Mouse (Mus musculus) myocyte (in vitro differentiated cells): Measurements from ENCODE around the gene Gns. TPM values are rescaled to one million over a fixed set of nuclear protein-coding genes. Genes with fewer than 3 reads are reported as not detected.

Experiments
- H3K27me3 ChIP-seq: one replicate; pipeline ENCODE4 v1.6.1; 2011; ENCODE audit not compliant: control insufficient read depth, insufficient read depth, insufficient read length
- H3K36me3 ChIP-seq: one replicate; pipeline ENCODE4 v1.6.1; 2011; ENCODE audit not compliant: control insufficient read depth, insufficient read depth
- H3K4me2 ChIP-seq: one replicate; pipeline ENCODE4 v1.6.1; 2011; ENCODE audit warnings: low read depth, control low read depth
- H3K4me3 ChIP-seq: one replicate; pipeline ENCODE4 v1.5.1; 2011; ENCODE audit warnings: mild to moderate bottlenecking, control low read depth, moderate library complexity
- H3K79me2 ChIP-seq: one replicate; pipeline ENCODE4 v1.6.1; 2011; ENCODE audit not compliant: control insufficient read depth, insufficient read depth
- H3ac ChIP-seq: one replicate; pipeline ENCODE4 v1.6.1; 2011; ENCODE audit not compliant: control insufficient read depth, insufficient read length
- CEBPB ChIP-seq: IDR thresholded peaks from 2 replicates; pipeline ENCODE4 v1.6.1; 2011; ENCODE audit warnings: mild to moderate bottlenecking, moderate library complexity; ENCODE audit not compliant: poor library complexity, insufficient read depth, severe bottlenecking
- E2F4 ChIP-seq: IDR thresholded peaks from one replicate; pipeline ENCODE4 v1.6.1; 2011; ENCODE audit warnings: mild to moderate bottlenecking, control low read depth, moderate library complexity; ENCODE audit not compliant: insufficient read depth
- MAX ChIP-seq: IDR thresholded peaks from one replicate; pipeline ENCODE4 v1.6.1; 2011; ENCODE audit warnings: low read depth, mild to moderate bottlenecking, control low read depth
- MYOD1 ChIP-seq, 3 experiments: IDR thresholded peaks; one replicate each; pipeline ENCODE4 v1.6.1; 2011; ENCODE audit warnings: control low read depth in 2 of 3, low read depth in 2 of 3, mild to moderate bottlenecking in 2 of 3, moderate library complexity in 1 of 3; ENCODE audit not compliant: insufficient read length in 2 of 3, control insufficient read depth in 1 of 3
- MYOG ChIP-seq, 3 experiments: IDR thresholded peaks; one replicate each; pipeline ENCODE4 v1.6.1; 2011; ENCODE audit warnings: control low read depth in 2 of 3, low read depth in 2 of 3, mild to moderate bottlenecking in 2 of 3; ENCODE audit not compliant: insufficient read length in 2 of 3, control insufficient read depth in 1 of 3, insufficient read depth in 1 of 3
- POLR2A ChIP-seq: IDR thresholded peaks from one replicate; pipeline ENCODE4 v1.6.1; 2011; ENCODE audit warnings: low read depth, mild to moderate bottlenecking, control low read depth, moderate library complexity; ENCODE audit not compliant: insufficient read length
- POLR2AphosphoS2 ChIP-seq: IDR thresholded peaks from one replicate; pipeline ENCODE4 v1.6.1; 2011; ENCODE audit warnings: low read depth, control low read depth; ENCODE audit not compliant: insufficient read length
- REST ChIP-seq: IDR thresholded peaks from one replicate; pipeline ENCODE4 v1.6.1; 2011; ENCODE audit warnings: mild to moderate bottlenecking, control low read depth, moderate library complexity; ENCODE audit not compliant: insufficient read depth, insufficient read length
- SRF ChIP-seq: IDR thresholded peaks from one replicate; pipeline ENCODE4 v1.6.1; 2011; ENCODE audit warnings: low read depth; ENCODE audit not compliant: control insufficient read depth, insufficient read length
- TCF12 ChIP-seq: IDR thresholded peaks from one replicate; pipeline ENCODE4 v1.6.1; 2011; ENCODE audit warnings: mild to moderate bottlenecking, control low read depth; ENCODE audit not compliant: poor library complexity, insufficient read depth, severe bottlenecking
- TCF3 ChIP-seq: IDR thresholded peaks from one replicate; pipeline ENCODE4 v1.6.1; 2011; ENCODE audit warnings: low read depth, control low read depth; ENCODE audit not compliant: insufficient read length
- USF1 ChIP-seq: IDR thresholded peaks from one replicate; pipeline ENCODE4 v1.6.1; 2011; ENCODE audit warnings: low read depth, mild to moderate bottlenecking, control low read depth, moderate library complexity
- polyA plus RNA-seq: library from polyadenylated mRNA; unstranded; fragments of >200 nt; fragmentation: generic; extraction: Trizol; gene quantifications from one replicate; pipeline ENCODE4 v1.2.1, GENCODE M21; 2012; ENCODE audit warnings: missing spikeins

Gene Gns
- polyA plus RNA-seq, 1 experiment = 81.4 TPM

GRCm38 (mm10) chr10:121381280-121381679 is 16.4 kb downstream of the Gns start:
- Histone ChIP-seq H3K27me3 (no peaks in the 10 kb centered on the region), H3K79me2 (no peaks in the 10 kb centered on the region)

GRCm38 (mm10) chr10:121384710-121385109 is 19.8 kb downstream of the Gns start:
- H3ac ChIP-seq = no peak overlapping the region
- H3K36me3 ChIP-seq = peaks cover 22% of the 10 kb centered on the region
- no peak overlapping the region for H3K4me2 ChIP-seq
- no peaks in the 10 kb centered on the region for H3K79me2 ChIP-seq
- no peaks in the 10 kb centered on the region for H3K27me3 ChIP-seq
- H3K4me3 ChIP-seq = no peak overlapping the region
- TF ChIP-seq MYOG (IDR thresholded peaks at IDR 0.05; ENCODE audit: control insufficient read depth in 1 of 3, insufficient read depth in 1 of 3, insufficient read length in 2 of 3, low read depth in 2 of 3) (no peak), POLR2A (no peak), POLR2AphosphoS2 (no peak), SRF (no peak), REST (no peak), E2F4 (no peak), MAX (no peak), TCF3 (no peak), TCF12 (no peak), MYOD1 (IDR thresholded peaks at IDR 0.05; ENCODE audit: control insufficient read depth in 1 of 3, insufficient read length in 2 of 3, low read depth in 2 of 3) (no peak), USF1 (no peak), CEBPB (no peak)

More at GRCm38 (mm10) chr10:121381280-121381679, 16.4 kb downstream of the Gns start:
- Histone ChIP-seq H3K4me3 (no peak overlapping the region), H3ac (no peak overlapping the region), H3K36me3 (peaks cover 42% of the 10 kb centered on the region), H3K4me2 (no peak overlapping the region)
- TF ChIP-seq REST (no peak), MYOD1 (IDR thresholded peaks at IDR 0.05; ENCODE audit: control insufficient read depth in 1 of 3, insufficient read length in 2 of 3, low read depth in 2 of 3) (no peak), MYOG (IDR thresholded peaks at IDR 0.05; ENCODE audit: control insufficient read depth in 1 of 3, insufficient read depth in 1 of 3, insufficient read length in 2 of 3, low read depth in 2 of 3) (no peak), USF1 (no peak), POLR2AphosphoS2 (no peak), E2F4 (no peak), TCF12 (no peak), TCF3 (no peak)

DNA sequence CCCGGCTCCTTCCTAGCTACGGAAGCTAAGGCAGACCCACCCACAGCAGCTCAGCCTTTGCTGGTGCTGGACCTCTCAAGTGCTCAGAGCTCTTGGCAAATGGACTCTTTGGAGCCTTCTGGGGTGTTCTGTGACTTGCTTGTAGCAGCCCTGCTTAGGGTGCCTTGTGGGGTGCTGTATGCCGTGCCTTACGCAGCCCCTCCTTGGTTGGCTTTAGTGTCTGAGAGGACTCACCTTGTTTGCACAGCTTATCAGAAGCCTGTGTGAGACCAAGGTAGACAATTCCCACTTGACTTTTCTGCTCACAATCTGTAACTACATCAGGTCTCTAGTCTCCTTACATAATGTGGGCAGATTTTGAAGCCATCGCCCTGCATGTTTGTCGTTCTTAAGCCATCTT is 20.8 kb downstream of the Gns start:
- Histone ChIP-seq H3K27me3 (no peaks in the 10 kb centered on the region), H3K36me3 (peaks cover 14% of the 10 kb centered on the region), H3ac (no peak overlapping the region), H3K4me3 (no peak overlapping the region), H3K79me2 (no peaks in the 10 kb centered on the region), H3K4me2 (peak overlapping the region; percentile 38)
- TF ChIP-seq POLR2A (no peak), CEBPB (no peak), SRF (no peak), MYOD1 (IDR thresholded peaks at IDR 0.05; ENCODE audit: control insufficient read depth in 1 of 3, insufficient read length in 2 of 3, low read depth in 2 of 3) (no peak), TCF12 (no peak), TCF3 (no peak), REST (no peak)

DNA sequence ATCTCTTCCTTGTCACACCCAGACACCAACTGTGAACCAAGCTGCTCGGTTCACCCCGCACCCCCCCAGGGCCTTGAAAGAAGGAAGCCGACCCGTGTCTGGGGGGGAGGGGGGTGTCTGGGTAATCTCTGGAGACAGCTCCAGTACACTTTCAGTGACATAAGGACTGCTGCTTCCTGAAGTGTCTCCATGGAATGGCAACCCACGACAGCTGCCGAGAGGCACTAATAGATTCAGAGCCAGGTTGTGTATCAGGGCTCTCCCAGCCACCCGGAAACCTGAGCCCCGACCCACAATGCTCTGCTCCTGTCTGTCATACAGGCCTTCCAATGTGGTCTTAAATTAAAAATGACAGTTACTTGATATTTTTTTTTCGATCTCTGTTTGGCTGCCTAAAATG is 21.5 kb downstream of the Gns start:
- no peaks in the 10 kb centered on the region for H3K27me3 ChIP-seq

DNA sequence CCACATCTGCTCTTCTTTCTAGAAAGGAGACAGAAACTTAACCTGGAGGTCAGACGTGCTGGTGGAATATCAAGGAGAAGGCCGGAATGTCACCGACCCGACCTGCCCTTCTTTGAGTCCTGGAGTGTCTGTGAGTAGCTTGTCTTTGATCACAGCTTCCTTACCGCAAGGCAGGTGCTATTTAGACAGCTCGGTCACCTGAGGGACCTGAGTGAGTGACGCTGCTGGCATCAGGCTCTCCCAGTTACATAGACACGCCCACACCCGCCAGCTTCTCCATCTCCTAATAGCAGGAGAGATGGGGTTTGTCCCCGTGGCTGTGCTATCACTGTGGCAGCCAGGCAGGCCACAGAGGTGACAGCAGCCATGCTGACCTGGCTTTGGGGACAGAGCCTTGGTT is 25.7 kb downstream of the Gns start:
- H3K27me3 ChIP-seq = no peaks in the 10 kb centered on the region
- H3K36me3 ChIP-seq = peaks cover 19% of the 10 kb centered on the region
- H3ac ChIP-seq = no peak overlapping the region
- TF ChIP-seq TCF12 (no peak), E2F4 (no peak), MAX (no peak), CEBPB (no peak), REST (no peak), POLR2AphosphoS2 (no peak), SRF (no peak), MYOG (IDR thresholded peaks at IDR 0.05; ENCODE audit: control insufficient read depth in 1 of 3, insufficient read depth in 1 of 3, insufficient read length in 2 of 3, low read depth in 2 of 3) (no peak)
- H3K4me2 ChIP-seq = no peak overlapping the region
- no peaks in the 10 kb centered on the region for H3K79me2 ChIP-seq
- H3K4me3 ChIP-seq = no peak overlapping the region

More for the DNA sequence above, 21.5 kb downstream of the Gns start:
- no peaks in the 10 kb centered on the region for H3K79me2 ChIP-seq
- no peak overlapping the region for H3K4me2 ChIP-seq
- TF ChIP-seq CEBPB (no peak), MAX (no peak), REST (no peak), MYOD1 (IDR thresholded peaks at IDR 0.05; ENCODE audit: control insufficient read depth in 1 of 3, insufficient read length in 2 of 3, low read depth in 2 of 3) (peak; percentile 25 to 88 (median 53)), TCF12 (peak; percentile 14), POLR2AphosphoS2 (no peak), SRF (no peak), POLR2A (no peak), MYOG (IDR thresholded peaks at IDR 0.05; ENCODE audit: control insufficient read depth in 1 of 3, insufficient read depth in 1 of 3, insufficient read length in 2 of 3, low read depth in 2 of 3) (peak; percentile 46 to 89 (median 75)), TCF3 (no peak), E2F4 (no peak), USF1 (no peak)
- no peak overlapping the region for H3ac ChIP-seq
- peaks cover 12% of the 10 kb centered on the region for H3K36me3 ChIP-seq
- no peak overlapping the region for H3K4me3 ChIP-seq
